Mouse (Mus musculus): ENCODE data around the gene Srrm4. TPM values are rescaled to one million over a fixed set of nuclear protein-coding genes. Genes with fewer than 3 reads are reported as not detected.
A peak's percentile ranks its signal among the peaks of the same experiment; 100 is the strongest.
"Not testable (repeated sequence)": the region's sequence is repeated elsewhere in the genome, so short reads cannot be mapped to it uniquely, and the experiment has no call there.

The Srrm4 gene
- total RNA-seq, 2 experiments from 2014 or later = 30.5 to 33.6 TPM

- no peak for DNase-seq (ENCODE audit: low spot score in 2 of 2)
Observed at GRCm38 (mm10) chr5:116445634-116446367, 145.8 kb downstream of the Srrm4 start.

GRCm38 (mm10) chr5:116444517-116444916, 147.1 kb downstream of the Srrm4 start:
- DNase-seq (ENCODE audit: low spot score in 2 of 2) = peak in 1 of 2 experiments; percentile 46

GRCm38 (mm10) chr5:116443459-116443940, 148.1 kb downstream of the Srrm4 start:
- DNase-seq (ENCODE audit: low spot score in 2 of 2) = peak; percentile 72 to 76

GRCm38 (mm10) chr5:116442697-116443458, 148.7 kb downstream of the Srrm4 start:
- DNase-seq (ENCODE audit: low spot score in 2 of 2) = peak; percentile 61 to 71

- DNase-seq (ENCODE audit: low spot score in 2 of 2) = no peak
Observed at GRCm38 (mm10) chr5:116440251-116440650, 151.4 kb downstream of the Srrm4 start.

GRCm38 (mm10) chr5:116438328-116438727, 153.3 kb downstream of the Srrm4 start:
- DNase-seq (ENCODE audit: low spot score in 2 of 2) = no peak

- no peak for DNase-seq (ENCODE audit: low spot score in 2 of 2)
Observed at GRCm38 (mm10) chr5:116436117-116436516, 155.5 kb downstream of the Srrm4 start.

- no peak for DNase-seq (ENCODE audit: low spot score in 2 of 2)
Observed at GRCm38 (mm10) chr5:116434976-116435850, 156.4 kb downstream of the Srrm4 start.

GRCm38 (mm10) chr5:116432871-116433270, 158.7 kb downstream of the Srrm4 start:
- DNase-seq (ENCODE audit: low spot score in 2 of 2) = no peak

GRCm38 (mm10) chr5:116426701-116427100, 164.9 kb downstream of the Srrm4 start:
- no peak for DNase-seq (ENCODE audit: low spot score in 2 of 2)

GRCm38 (mm10) chr5:116425709-116426108, 165.9 kb downstream of the Srrm4 start:
- DNase-seq (ENCODE audit: low spot score in 2 of 2) = not testable (repeated sequence)

GRCm38 (mm10) chr5:116425273-116425672, 166.3 kb downstream of the Srrm4 start:
- no peak for DNase-seq (ENCODE audit: low spot score in 2 of 2)

GRCm38 (mm10) chr5:116423746-116424145, 167.9 kb downstream of the Srrm4 start:
- no peak for DNase-seq (ENCODE audit: low spot score in 2 of 2)

- DNase-seq (ENCODE audit: low spot score in 2 of 2) = peak; percentile 42 to 63
Observed at GRCm38 (mm10) chr5:116422699-116423201, 168.9 kb downstream of the Srrm4 start, which contains the start of gene Hspb8. Gene Hspb8, minus strand, starts transcription at chr5:116422864.

- no peak for DNase-seq (ENCODE audit: low spot score in 2 of 2)
Observed at GRCm38 (mm10) chr5:116421791-116422481, 169.7 kb downstream of the Srrm4 start.

GRCm38 (mm10) chr5:116420759-116421225, 170.8 kb downstream of the Srrm4 start:
- peak; percentile 31 to 62 for DNase-seq (ENCODE audit: low spot score in 2 of 2)

- no peak for DNase-seq (ENCODE audit: low spot score in 2 of 2)
Observed at GRCm38 (mm10) chr5:116420213-116420612, 171.4 kb downstream of the Srrm4 start.

- DNase-seq (ENCODE audit: low spot score in 2 of 2) = no peak
Observed at GRCm38 (mm10) chr5:116419322-116420045, 172.1 kb downstream of the Srrm4 start.

- DNase-seq (ENCODE audit: low spot score in 2 of 2) = no peak
Observed at GRCm38 (mm10) chr5:116416208-116416607, 175.4 kb downstream of the Srrm4 start.

Data from layer of hippocampus, postnatal 14 days (tissue).